Mouse (Mus musculus) midbrain, embryonic 11.5 days (tissue): ENCODE results near the gene Mdk. TPM values are rescaled to one million over a fixed set of nuclear protein-coding genes. Genes with fewer than 3 reads are reported as not detected.
A peak's percentile ranks its signal among the peaks of the same experiment; 100 is the strongest.

Source experiments
- ATAC-seq: fragments of 200-750 bp; cut with Nextera tagmentation; 2 replicates; pipeline ENCODE4 v1.8.0; 2017; ENCODE audit warnings: moderate TSS enrichment, moderate library complexity; ENCODE audit not compliant: low FRiP score
- DNase-seq: peaks from one replicate; pipeline ENCODE4 v3.0.0; 2015; ENCODE audit warnings: low spot score; ENCODE audit errors: missing footprints
- H3K27ac ChIP-seq: fragments of 300-500 bp; sonication (generic); 2 replicates; pipeline ENCODE4 v1.5.1; 2014; ENCODE audit warnings: low read depth, low read length
- H3K27me3 ChIP-seq: fragments of 300-500 bp; sonication (generic); 2 replicates; pipeline ENCODE4 v1.6.1; 2014; ENCODE audit warnings: mild to moderate bottlenecking, low read length, moderate library complexity, mixed read lengths; ENCODE audit not compliant: control insufficient read depth, insufficient read depth
- H3K36me3 ChIP-seq: fragments of 300-500 bp; sonication (generic); 2 replicates; pipeline ENCODE4 v1.6.1; 2014; ENCODE audit warnings: mild to moderate bottlenecking, low read length, moderate library complexity, mixed read lengths; ENCODE audit not compliant: control insufficient read depth, insufficient read depth
- H3K4me1 ChIP-seq: fragments of 300-500 bp; sonication (generic); 2 replicates; pipeline ENCODE4 v1.6.1; 2014; ENCODE audit warnings: low read length; ENCODE audit not compliant: control insufficient read depth, insufficient read depth
- H3K4me2 ChIP-seq: fragments of 300-500 bp; sonication (generic); 2 replicates; pipeline ENCODE4 v1.6.1; 2014; ENCODE audit warnings: mild to moderate bottlenecking, moderate library complexity
- H3K4me3 ChIP-seq: fragments of 300-500 bp; sonication (generic); 2 replicates; pipeline ENCODE4 v1.5.1; 2014; ENCODE audit warnings: low read depth, low read length
- H3K9ac ChIP-seq: fragments of 300-500 bp; sonication (generic); 2 replicates; pipeline ENCODE4 v1.6.1; 2014; ENCODE audit warnings: low read length
- H3K9me3 ChIP-seq: fragments of 300-500 bp; sonication (generic); 2 replicates; pipeline ENCODE4 v1.6.1; 2016; ENCODE audit warnings: low read length; ENCODE audit not compliant: control insufficient read depth
- WGBS: fragments of 180-500 bp; shearing (Covaris S2); extraction: QIAGEN DNeasy Blood & Tissue Kit; methylation state at CpG from one replicate; pipeline ENCODE4 v1.1.7; 2014; 5-methylcytosine and 5-hydroxymethylcytosine counted together
- polyA plus RNA-seq: library from polyadenylated mRNA; unstranded; fragments of >200 nt; fragmentation: Nextera tagmentation; extraction: Ambion mirVana; gene quantifications from 2 replicates; pipeline ENCODE4 v1.2.1, GENCODE M21; 2014

Gene Mdk
- polyA plus RNA-seq, 1 experiment from 2014 or later = 968 TPM

GRCm38 (mm10) chr2:91913328-91914110, 18.6 kb downstream of the Mdk start:
- no peak overlapping the region for H3K4me3 ChIP-seq
- H3K4me2 ChIP-seq = no peak overlapping the region
- peak; percentile 39 for DNase-seq
- no peaks in the 10 kb centered on the region for H3K27me3 ChIP-seq
- no peaks in the 10 kb centered on the region for H3K4me1 ChIP-seq
- 87% methylated on average over 7 of the region's 7 CpGs for WGBS
- no peak overlapping the region for H3K27ac ChIP-seq
- no peak for ATAC-seq
- peaks cover 27% of the 10 kb centered on the region for H3K36me3 ChIP-seq
- no peaks in the 10 kb centered on the region for H3K9me3 ChIP-seq
- H3K9ac ChIP-seq = no peak overlapping the region

GRCm38 (mm10) chr2:91912616-91913015, 19.5 kb downstream of the Mdk start:
- Histone ChIP-seq H3K4me2 (no peak overlapping the region), H3K36me3 (peaks cover 21% of the 10 kb centered on the region), H3K27me3 (no peaks in the 10 kb centered on the region), H3K4me3 (no peak overlapping the region), H3K9ac (no peak overlapping the region), H3K9me3 (no peaks in the 10 kb centered on the region), H3K4me1 (no peaks in the 10 kb centered on the region), H3K27ac (no peak overlapping the region)
- ATAC-seq (no peak), DNase-seq (no peak)
- 82% methylated on average over 3 of the region's 3 CpGs for WGBS

GRCm38 (mm10) chr2:91906141-91906540, 26.0 kb downstream of the Mdk start:
- Histone ChIP-seq H3K27me3 (no peaks in the 10 kb centered on the region), H3K9ac (no peak overlapping the region), H3K4me3 (no peak overlapping the region), H3K36me3 (peaks cover 3% of the 10 kb centered on the region; the same call in 1 of the 2 replicates), H3K9me3 (no peaks in the 10 kb centered on the region), H3K27ac (no peak overlapping the region), H3K4me1 (peaks cover 4% of the 10 kb centered on the region; the same call in 1 of the 2 replicates), H3K4me2 (no peak overlapping the region)
- no peak for ATAC-seq
- peak; percentile 45 for DNase-seq
- WGBS = 98% methylated on average over 2 of the region's 2 CpGs

- Histone ChIP-seq H3K9me3 (no peaks in the 10 kb centered on the region), H3K4me3 (no peak overlapping the region), H3K4me2 (no peak overlapping the region), H3K4me1 (peaks cover 4% of the 10 kb centered on the region; the same call in 1 of the 2 replicates), H3K27me3 (no peaks in the 10 kb centered on the region), H3K9ac (no peak overlapping the region), H3K27ac (peak overlapping the region; percentile 40; the same call in 1 of the 2 replicates), H3K36me3 (0 out of 2 replicates have a peak, but pooled peaks cover 2% of the 10 kb centered on the region)
- ATAC-seq (0 out of 2 replicates have a peak, but pooled peaks have one; percentile 35), DNase-seq (peak; percentile 85)
- 77% methylated on average over 5 of the region's 5 CpGs for WGBS
These were observed 27.3 kb downstream of the Mdk start for GRCm38 (mm10) chr2:91904618-91905307.

GRCm38 (mm10) chr2:91903171-91903925, 28.7 kb downstream of the Mdk start:
- Histone ChIP-seq H3K36me3 (0 out of 2 replicates have a peak, but pooled peaks cover 2% of the 10 kb centered on the region), H3K27ac (no peak overlapping the region), H3K4me1 (peaks cover 4% of the 10 kb centered on the region; the same call in 1 of the 2 replicates)

GRCm38 (mm10) chr2:91902336-91902735, 29.8 kb downstream of the Mdk start:
- H3K9me3 ChIP-seq = no peaks in the 10 kb centered on the region
- WGBS = 73% methylated on average over 5 of the region's 5 CpGs
- no peak overlapping the region for H3K9ac ChIP-seq
- no peak overlapping the region for H3K4me2 ChIP-seq
- no peak overlapping the region for H3K4me3 ChIP-seq
- no peak for ATAC-seq
- H3K27ac ChIP-seq = no peak overlapping the region
- peak; percentile 44 for DNase-seq
- H3K4me1 ChIP-seq = peaks cover 4% of the 10 kb centered on the region; the same call in 1 of the 2 replicates
- H3K36me3 ChIP-seq = 0 out of 2 replicates have a peak, but pooled peaks cover 2% of the 10 kb centered on the region
- H3K27me3 ChIP-seq = no peaks in the 10 kb centered on the region

More at GRCm38 (mm10) chr2:91903171-91903925, 28.7 kb downstream of the Mdk start:
- WGBS = 83% methylated on average over 3 of the region's 3 CpGs
- ATAC-seq = no peak
- no peak overlapping the region for H3K4me2 ChIP-seq
- H3K9me3 ChIP-seq = no peaks in the 10 kb centered on the region
- peak; percentile 53 for DNase-seq
- H3K9ac ChIP-seq = no peak overlapping the region
- H3K27me3 ChIP-seq = no peaks in the 10 kb centered on the region
- H3K4me3 ChIP-seq = no peak overlapping the region

- WGBS = 95% methylated on average over 8 of the region's 8 CpGs
- no peak overlapping the region for H3K4me2 ChIP-seq
- H3K27ac ChIP-seq = no peak overlapping the region
- H3K9me3 ChIP-seq = no peaks in the 10 kb centered on the region
- no peaks in the 10 kb centered on the region for H3K27me3 ChIP-seq
- ATAC-seq (no peak), DNase-seq (peak; percentile 81)
- 0 out of 2 replicates have a peak, but pooled peaks cover 2% of the 10 kb centered on the region for H3K36me3 ChIP-seq
- peaks cover 4% of the 10 kb centered on the region; the same call in 1 of the 2 replicates for H3K4me1 ChIP-seq
- no peak overlapping the region for H3K9ac ChIP-seq
- no peak overlapping the region for H3K4me3 ChIP-seq
These were observed 31.7 kb downstream of the Mdk start for GRCm38 (mm10) chr2:91900431-91900830.

- no peak overlapping the region for H3K4me3 ChIP-seq
- 93% methylated on average over 3 of the region's 3 CpGs for WGBS
These were observed 33.0 kb downstream of the Mdk start for GRCm38 (mm10) chr2:91899141-91899540.

More at GRCm38 (mm10) chr2:91899141-91899540, 33.0 kb downstream of the Mdk start:
- no peaks in the 10 kb centered on the region for H3K4me1 ChIP-seq
- no peak overlapping the region for H3K4me2 ChIP-seq
- DNase-seq (peak; percentile 75), ATAC-seq (no peak)
- no peak overlapping the region for H3K27ac ChIP-seq
- H3K9ac ChIP-seq = no peak overlapping the region
- no peaks in the 10 kb centered on the region for H3K9me3 ChIP-seq
- H3K36me3 ChIP-seq = 0 out of 2 replicates have a peak, but pooled peaks cover 2% of the 10 kb centered on the region
- no peaks in the 10 kb centered on the region for H3K27me3 ChIP-seq
